Mouse (Mus musculus) layer of hippocampus, adult 8-10 months (tissue): ENCODE data around the gene Catsper3. TPM values are rescaled to one million over a fixed set of nuclear protein-coding genes. Genes with fewer than 3 reads are reported as not detected.

Experiments
- DNase-seq, 2 experiments: peaks; one replicate each; pipeline ENCODE4 v3.0.0; 2022; ENCODE audit warnings: low spot score in 2 of 2
- total RNA-seq, 4 experiments: library from RNA; stranded (reverse); gene quantifications; 2 replicates each; pipeline ENCODE4 v1.2.4; 2022

The Catsper3 gene
- total RNA-seq, 4 experiments from 2014 or later, result 0.29 to 0.64 (median 0.48) TPM

DNA sequence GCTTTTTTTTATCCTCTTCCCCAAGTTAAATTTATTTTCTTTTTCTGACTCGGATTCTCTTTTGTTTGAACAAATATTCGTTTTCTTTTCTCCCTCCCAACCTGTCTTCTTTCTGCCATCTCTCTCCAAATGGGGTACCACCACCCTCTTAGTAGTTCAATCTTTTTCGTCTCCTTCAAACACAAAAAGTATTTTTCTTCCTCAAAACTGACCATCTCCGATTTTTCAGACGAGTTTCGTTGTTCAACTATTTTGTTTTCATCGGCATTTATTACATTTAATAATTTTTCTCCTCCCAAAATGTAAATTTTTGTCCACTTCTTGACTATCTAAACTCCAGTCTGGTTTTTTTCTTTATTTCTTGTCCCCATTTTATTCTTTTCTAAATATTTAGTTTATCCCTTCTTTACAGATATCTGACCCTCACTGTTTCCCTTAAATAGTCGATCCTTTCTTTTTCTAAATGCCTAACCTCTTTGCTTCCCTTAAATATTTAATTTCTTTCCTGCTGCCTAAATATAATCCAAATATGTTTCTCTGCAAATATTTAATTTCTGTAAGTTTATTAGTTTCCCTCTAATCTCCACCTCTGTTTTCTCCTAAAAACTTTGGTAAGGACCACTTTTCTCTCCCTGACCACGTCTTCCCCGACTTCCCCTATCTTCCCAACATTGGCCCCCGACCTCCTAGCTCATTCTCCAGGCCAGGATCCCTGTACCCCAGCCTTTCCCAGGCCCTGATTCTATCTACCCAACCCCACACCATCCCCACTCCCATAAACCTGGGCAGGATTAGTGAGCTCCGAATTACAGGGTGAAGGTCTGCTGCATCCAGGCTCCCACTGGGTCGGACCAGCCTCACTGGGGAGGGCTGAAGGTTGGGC, 42.7 kb downstream of the Catsper3 start:
- no peak for DNase-seq

DNA sequence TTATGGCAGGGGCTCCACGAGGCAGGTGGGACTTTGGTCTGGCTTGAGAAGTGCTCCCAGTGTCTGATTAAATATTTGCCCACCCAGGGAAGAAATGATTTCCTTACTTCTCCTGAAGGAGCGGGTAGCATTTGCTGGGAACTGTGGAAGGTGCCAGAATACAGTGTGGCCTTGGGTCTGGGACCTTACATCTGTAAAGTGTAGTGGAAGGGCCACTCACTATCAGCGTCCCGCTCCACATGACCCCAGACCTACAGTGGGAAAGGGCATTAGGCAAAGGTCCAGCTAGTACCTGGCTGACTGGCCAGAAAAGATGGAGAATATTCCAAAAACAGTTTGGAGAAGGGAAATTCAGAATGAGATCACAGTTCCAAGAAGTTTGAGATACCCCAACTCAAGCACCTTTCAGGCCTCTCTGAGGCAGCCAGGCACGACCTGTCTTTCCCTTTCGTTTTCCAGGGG, 43.3 kb downstream of the Catsper3 start:
- no peak for DNase-seq

GRCm38 (mm10) chr13:55828141-55829017, 44.0 kb downstream of the Catsper3 start:
- DNase-seq, result no peak

DNA sequence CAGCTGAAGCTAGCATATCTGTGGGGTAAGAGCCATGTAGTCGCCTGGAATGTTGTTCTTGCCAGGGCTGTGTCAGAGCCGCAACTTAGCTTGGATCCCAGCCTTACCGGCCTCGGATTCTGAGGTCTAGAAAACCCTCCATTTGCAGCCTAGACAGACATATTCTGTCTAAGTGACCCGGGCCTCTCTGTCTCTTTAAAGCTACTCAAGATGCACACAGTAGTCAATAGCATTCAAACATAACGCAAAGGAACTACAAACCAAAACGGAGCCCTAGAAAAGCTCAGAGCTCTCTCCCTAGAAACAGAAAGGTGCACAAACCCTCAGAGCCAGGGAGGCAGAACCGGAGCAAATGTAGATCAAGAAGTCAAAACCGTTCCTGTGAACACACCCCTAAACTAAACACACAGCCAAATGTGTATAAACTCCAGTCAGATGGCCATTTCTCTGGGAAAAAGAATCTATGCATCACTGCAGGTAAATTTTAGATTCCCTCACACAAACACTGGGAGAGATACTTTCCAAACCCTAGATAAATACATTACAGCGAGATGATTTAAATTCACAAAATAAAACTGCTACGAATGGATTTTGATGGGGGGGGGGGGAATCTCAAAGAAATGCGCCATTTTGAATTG, 44.8 kb downstream of the Catsper3 start:
- no peak for DNase-seq

GRCm38 (mm10) chr13:55830081-55830832, 45.9 kb downstream of the Catsper3 start:
- DNase-seq, result no peak

- no peak for DNase-seq
These were observed 46.7 kb downstream of the Catsper3 start for GRCm38 (mm10) chr13:55830833-55831721.

DNA sequence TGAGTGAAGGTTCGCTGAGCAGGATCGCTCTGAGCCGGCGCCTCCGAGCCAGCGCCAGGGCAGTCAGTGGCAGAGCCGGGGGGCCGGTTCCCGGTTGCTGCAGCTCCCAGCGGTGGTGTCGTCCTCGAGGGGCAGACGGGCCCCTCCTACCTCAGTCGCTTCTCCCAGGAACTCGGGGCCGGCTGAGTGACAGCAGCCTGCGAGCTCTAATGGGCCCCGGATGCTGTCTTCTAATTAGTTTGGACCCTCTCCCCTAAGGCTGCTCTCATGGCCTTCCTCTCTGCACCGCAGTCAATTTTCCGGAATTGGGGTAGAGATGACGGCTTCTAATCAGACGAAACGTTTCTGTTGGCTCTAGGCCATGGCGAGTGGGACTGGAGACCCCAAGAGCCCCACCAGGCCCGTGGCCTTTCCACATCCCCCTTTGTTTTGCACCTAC, 47.4 kb downstream of the Catsper3 start:
- DNase-seq, result no peak

DNA sequence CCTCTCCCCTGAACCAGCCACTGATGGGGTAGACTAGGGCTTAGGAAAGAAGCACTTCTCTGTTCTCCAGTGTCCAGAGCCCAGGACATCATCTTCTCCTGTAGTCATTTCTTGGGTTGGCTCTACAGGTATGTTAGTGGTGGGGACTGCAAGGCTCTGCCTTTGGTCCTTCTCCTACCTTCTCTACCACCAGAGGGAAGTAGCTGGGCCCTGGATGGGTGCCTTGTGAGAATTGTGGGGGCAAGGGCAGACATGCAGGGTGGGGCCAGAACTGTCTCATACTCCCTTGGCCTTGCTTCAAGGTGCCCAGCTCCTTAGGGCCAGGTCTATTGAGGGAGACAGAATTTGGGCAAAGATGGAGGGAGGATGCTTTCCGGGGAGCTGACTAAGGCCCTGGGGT, 48.2 kb downstream of the Catsper3 start:
- DNase-seq, result no peak

- DNase-seq, result no peak
These were observed 49.6 kb downstream of the Catsper3 start for GRCm38 (mm10) chr13:55833921-55834320.

- no peak for DNase-seq
These were observed 50.3 kb downstream of the Catsper3 start for GRCm38 (mm10) chr13:55834667-55835066.

DNA sequence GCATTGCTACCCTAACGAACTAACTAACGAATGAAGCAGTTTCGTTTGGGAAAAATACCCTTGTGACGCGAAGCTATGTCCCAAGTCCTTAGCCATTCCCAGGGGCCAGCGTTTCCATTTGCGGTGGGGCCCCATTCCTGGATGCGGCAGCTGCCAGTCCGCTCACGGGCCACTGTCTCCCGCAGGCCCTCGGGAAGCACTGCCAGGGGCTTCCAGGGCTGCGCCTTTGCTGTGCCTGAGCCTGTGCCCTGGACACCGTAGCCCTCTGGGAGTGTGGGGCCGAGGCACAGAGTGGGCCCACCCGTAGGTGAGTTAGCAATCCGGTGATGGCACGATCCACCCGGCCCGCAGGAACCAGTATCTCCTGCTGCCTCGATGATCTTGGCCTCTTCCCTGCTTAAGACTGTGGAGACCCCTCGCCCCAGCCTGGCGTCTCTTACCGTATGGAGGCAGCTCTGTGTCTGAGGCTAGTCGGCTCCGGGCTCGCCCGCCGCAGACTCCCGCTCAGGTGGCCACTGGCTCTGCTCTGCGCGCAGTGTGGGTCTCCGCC, 51.3 kb downstream of the Catsper3 start:
- no peak for DNase-seq

- DNase-seq, result no peak
These were observed 51.8 kb downstream of the Catsper3 start, which contains the start of gene Pitx1 for GRCm38 (mm10) chr13:55836142-55836625. Gene Pitx1 (minus strand): TSS chr13:55836192.

- no peak for DNase-seq
These were observed 52.7 kb downstream of the Catsper3 start for GRCm38 (mm10) chr13:55836786-55837780.

GRCm38 (mm10) chr13:55840223-55840622, 55.9 kb downstream of the Catsper3 start:
- DNase-seq, result no peak

DNA sequence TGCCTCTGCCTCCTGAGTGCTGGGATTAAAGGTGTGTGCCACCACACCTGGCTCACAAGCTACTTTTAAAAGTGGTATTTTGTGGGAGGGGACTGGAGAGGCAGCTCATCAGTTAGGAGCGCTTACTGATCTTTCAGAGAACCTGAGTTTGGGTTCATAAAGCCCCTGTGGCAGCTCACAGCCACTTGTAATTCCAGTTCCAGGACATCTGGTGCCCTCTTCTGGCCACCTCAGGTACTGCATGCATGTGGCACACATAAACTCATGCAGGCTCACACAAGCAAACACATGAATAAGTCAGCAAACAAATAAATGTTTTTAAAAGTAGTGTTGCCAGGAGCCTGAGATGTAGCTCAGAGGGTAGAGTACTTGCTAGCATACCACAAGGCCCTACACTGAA, 59.3 kb downstream of the Catsper3 start:
- no peak for DNase-seq

DNA sequence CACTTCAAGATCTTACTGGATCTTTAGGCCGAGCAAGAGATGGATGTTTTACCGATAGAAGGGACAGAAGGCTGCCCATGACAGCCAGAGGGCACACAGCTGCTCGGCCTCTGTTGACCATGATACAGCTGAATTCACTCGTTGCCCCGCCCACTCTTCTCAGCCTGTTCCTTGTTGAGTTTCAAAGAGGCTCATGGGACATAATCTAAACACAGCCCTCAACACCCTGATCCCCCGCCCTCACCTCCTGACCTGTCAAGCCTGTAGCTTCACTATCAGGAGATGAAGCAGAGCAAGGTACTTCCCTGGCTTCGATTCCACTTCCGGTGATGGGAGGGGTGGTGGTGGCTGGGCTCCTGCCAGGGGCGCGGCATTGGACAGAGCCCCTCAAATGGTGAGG, 63.4 kb downstream of the Catsper3 start:
- DNase-seq, result no peak

- no peak for DNase-seq
These were observed 64.3 kb downstream of the Catsper3 start for GRCm38 (mm10) chr13:55848604-55849190.

DNA sequence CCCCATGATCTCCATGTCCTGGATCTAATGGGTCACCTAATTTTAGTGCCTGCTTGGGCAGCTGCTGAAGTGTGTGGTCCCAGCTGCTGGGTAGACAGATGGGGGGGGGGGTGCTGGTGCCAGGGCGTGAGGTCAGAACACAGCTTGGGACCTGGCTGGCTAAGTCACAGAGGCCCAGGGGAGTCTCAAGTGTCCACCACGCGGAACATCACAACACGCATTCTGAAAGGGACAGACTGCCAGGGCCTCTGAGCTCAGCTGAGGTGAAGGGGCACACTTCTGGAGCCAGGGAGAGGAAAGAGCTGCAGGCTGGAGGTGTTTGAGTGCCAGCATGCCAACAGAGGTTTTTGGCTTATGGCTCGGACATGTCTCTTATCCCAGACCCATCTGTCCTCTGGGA, 66.4 kb downstream of the Catsper3 start:
- DNase-seq, result no peak
